Mouse (Mus musculus): Measurements from ENCODE around the gene BC048562.

BC048562 gene

DNA sequence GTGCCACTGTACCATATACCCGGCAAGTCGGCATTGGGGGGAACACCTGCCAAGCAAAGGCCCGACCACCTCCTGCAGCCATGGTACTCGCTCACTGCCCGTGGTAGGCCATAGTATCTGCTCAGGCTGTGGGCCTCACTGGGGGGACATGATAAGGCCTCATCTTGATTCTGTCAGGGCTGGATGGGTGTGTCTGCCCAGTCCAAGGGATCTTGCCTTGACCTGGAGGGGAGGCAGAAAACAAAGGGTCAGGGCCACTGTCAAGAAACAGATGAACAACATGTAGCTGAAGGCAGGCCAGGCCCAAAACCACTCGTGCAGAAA lies 14.8 kb downstream of the BC048562 start:
- DNase-seq: no peak

GRCm38 (mm10) chr9:108451519-108452160 lies 15.4 kb downstream of the BC048562 start:
- no peak for DNase-seq

DNA sequence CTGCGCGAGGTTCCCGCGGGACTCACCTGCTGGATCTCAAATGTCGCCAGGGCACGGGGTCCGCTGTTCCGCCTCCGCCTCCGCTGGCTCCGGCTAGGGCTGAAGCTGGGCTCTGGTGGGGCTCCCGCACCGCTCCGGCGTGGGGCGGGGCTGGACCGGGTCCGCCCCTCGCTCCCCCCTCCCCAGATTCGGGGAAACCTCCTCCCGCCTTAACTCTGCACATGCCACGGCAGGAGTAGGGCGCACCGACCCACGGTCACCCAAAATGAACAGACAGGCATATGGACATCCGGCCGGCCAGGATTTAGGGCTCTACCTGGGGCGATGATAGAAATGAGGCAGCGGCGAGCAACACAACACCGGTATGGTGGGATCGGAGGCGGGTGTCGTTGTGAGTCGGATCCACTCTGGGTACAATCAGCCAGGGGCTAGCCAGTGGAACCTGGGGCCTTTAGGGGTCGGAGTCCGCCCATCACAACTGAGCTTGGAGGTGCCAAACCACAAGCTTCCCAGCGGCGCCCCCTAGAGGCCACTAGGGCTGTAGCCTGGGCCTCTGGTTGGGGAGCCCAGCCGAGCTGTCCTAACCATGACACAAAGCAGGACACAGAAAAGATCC lies 16.1 kb downstream of the BC048562 start:
- DNase-seq: peak; percentile 95

GRCm38 (mm10) chr9:108452911-108453310 lies 16.6 kb downstream of the BC048562 start:
- no peak for DNase-seq

- DNase-seq: no peak
Observed at GRCm38 (mm10) chr9:108453458-108453857, 17.2 kb downstream of the BC048562 start.

DNA sequence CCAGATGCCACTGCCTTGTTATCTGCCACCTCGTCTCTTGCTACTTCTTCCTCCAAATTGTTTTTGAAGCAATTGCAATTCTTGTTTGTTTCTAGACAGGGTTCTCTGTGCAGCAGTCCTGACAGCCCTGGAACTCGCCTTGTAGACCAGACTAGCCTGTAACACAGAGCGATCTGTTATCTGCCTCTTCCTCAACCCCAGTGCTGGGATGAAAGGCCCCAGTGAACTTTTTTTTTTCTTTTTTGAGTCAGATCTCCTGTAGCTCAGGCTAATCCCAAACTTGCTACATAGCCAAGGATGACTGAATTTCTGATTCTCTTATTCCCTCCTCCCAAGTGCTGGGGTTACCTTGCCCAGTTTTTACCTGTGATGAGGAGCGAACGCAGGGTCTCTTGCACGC lies 18.1 kb downstream of the BC048562 start:
- no peak for DNase-seq

DNA sequence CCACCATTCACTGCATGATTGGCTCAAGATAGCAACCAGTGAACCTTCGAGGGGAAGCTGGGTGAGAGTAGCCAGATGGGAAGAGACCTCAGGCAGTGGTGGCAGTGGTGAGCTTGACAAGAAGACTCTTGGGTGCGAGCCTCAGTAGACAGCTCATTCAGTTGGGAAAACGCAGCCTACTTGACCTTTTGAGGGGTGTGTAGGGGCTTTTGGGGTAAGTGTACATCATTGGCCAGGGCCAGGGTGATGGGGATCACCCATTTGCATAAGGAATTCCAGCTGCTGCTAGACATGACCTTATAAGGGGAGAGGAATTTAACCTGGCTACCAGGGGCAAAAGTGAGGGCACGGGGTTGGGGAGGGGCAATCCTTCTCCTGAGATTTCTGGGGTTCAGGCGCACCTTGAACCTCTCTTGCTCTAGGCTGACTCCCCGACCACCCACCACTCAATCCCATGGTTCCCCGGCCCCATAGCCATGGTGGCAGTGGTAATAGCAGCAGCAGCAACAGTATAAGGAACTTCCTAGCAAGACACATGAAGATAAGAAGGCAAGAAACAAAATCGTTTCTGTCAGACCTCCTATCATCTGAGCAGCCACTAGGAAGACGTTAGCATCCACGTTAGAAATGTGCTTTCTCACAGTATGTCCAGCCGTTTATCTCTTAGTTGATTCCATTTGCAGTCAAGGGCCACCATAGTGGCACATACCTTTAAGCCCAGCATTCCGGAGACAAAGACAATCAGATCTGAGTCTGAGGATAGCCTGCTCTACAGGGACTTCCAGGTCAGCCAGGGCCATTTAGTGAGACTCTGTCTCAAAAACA lies 19.7 kb downstream of the BC048562 start:
- no peak for DNase-seq

- no peak for DNase-seq
Observed at GRCm38 (mm10) chr9:108456953-108457352, 20.7 kb downstream of the BC048562 start.

DNA sequence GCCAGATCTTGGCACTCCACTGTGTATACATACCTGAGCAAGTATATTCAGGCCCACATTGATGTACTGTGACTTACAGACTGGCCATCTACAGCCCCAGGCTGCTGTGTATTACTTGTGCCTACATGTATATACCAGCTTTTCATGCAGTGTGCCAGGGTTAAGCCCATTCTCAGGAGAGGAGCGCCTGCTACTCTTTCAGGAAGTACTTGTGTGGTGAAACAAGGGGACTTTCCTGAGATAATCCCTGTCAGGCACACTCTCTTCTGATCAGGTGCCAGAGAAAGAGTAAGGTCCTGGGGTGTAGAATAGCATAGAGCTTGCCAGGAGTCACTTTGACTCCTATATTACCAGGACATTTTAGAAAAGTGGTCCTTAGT lies 23.6 kb downstream of the BC048562 start:
- DNase-seq: no peak

GRCm38 (mm10) chr9:108460319-108461178 lies 24.3 kb downstream of the BC048562 start, which contains the start of gene Ccdc71:
Ccdc71 (plus strand) TSS chr9:108460527.
- DNase-seq: peak; percentile 90

GRCm38 (mm10) chr9:108461181-108461631 lies 24.9 kb downstream of the BC048562 start, which contains the start of gene Klhdc8b:
Klhdc8b (minus strand) TSS chr9:108461581.
- DNase-seq: no peak

GRCm38 (mm10) chr9:108461675-108462074 lies 25.4 kb downstream of the BC048562 start:
- no peak for DNase-seq

- no peak for DNase-seq
Observed at GRCm38 (mm10) chr9:108462192-108462591, 25.9 kb downstream of the BC048562 start.

- no peak for DNase-seq
Observed at GRCm38 (mm10) chr9:108463713-108464112, 27.4 kb downstream of the BC048562 start.

GRCm38 (mm10) chr9:108466219-108466618 lies 29.9 kb downstream of the BC048562 start:
- no peak for DNase-seq

DNA sequence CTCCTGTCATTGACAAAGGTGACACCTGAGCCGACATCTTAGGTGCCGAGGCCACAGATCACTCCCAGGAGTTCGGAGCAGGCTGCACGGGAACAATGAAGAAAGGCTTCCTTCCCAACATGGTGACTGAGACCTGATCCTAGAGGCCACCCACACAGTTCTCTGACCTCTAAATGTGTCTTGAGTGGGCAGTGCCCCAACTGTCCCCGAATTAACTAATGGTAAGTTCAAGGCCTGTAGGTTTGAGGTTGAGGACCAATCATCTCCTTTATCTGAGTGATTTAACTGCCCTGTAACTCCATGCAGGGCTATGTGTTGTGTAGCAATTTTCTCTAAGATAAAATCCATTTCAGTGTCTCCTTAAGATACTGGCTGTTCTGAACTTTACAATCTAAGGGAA lies 33.1 kb downstream of the BC048562 start:
- no peak for DNase-seq

- no peak for DNase-seq
Observed at GRCm38 (mm10) chr9:108469845-108470244, 33.6 kb downstream of the BC048562 start.

DNA sequence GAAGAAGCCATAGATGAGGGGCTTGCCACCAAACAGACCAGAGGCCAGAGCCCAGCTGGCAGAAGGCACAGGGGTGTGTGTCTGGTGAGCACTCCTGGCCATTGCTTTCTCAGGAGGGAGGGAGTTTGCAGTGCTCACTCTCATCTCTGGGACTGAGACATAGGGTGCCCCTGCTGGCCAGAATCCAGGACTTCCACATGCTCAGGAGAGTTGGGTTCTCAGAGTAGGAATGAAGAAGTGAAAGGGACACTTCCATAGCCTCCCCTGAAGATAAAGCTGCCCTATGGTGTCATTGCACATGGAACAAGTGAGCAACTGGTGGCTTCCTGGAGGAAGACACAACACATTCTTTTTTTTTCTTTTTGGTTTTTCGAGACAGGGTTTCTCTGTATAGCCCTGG lies 38.2 kb downstream of the BC048562 start:
- DNase-seq: no peak

DNA sequence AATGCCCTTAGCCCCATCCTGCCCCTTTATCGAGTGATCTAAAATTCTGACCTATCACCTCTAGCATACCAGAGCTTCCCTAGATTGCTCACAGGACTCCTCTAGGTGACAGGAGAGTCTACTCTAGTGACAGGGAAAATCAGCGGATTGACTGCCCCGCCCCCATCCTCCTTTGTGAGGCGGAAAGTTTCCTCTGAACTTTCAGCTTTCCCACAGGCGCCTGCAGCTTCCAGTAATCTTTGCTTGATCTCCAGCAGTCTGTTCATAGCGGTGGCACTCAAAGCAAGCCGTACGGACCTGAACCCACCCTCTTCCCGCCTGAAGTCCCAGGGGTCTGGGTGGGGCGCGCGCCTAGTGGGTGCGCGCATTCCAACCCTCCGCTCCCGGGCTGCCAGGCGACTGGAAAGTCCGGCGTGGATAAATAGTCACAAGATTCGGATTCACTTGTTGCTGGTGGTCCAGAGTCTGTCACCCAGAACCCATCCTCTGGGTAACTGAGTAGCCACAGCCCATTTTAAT lies 42.4 kb downstream of the BC048562 start:
- peak; percentile 65 for DNase-seq

GRCm38 (mm10) chr9:108479241-108479640 lies 43.0 kb downstream of the BC048562 start:
- DNase-seq: no peak

GRCm38 (mm10) chr9:108479721-108480351 lies 43.6 kb downstream of the BC048562 start, which contains the start of gene Lamb2:
Lamb2 (plus strand) TSS chr9:108479736.
- DNase-seq: no peak

Measured in thymus, postnatal 4 days (tissue).